Mouse (Mus musculus) adrenal gland, postnatal 36 days (tissue): Measurements from ENCODE around the gene Mfsd9. TPM values are rescaled to one million over a fixed set of nuclear protein-coding genes. Genes with fewer than 3 reads are reported as not detected.

ENCODE experiments used
- DNase-seq, 2 experiments: peaks; one replicate each; pipeline ENCODE4 v3.0.0; 2021; ENCODE audit warnings: mixed read lengths in 1 of 2
- long read RNA-seq, 2 experiments: library from polyadenylated mRNA; stranded (forward); transcript quantifications; one replicate each; pipeline ENCODE4 v2.0.0; 2021; ENCODE audit warnings: borderline sequencing depth in 2 of 2
- total RNA-seq, 2 experiments: library from RNA; stranded (reverse); gene quantifications; 2 replicates each; pipeline ENCODE4 v1.2.3; 2021

The Mfsd9 gene
- 1 to 10 TPM; 1.8 to 3.9 TPM for total RNA-seq
- long read RNA-seq, experiment 1, partial matches to known transcripts: 0 of 3 reads
- long read RNA-seq, experiment 1, other reads (novel, unspliced or antisense): 0 of 3 reads
- long read RNA-seq, experiment 2, partial matches to known transcripts: 0 of 3 reads
- long read RNA-seq, experiment 2, other reads (novel, unspliced or antisense): 0 of 3 reads

- DNase-seq: peak; percentile 93 to 95
These were observed at the start of gene Mfsd9 for GRCm38 (mm10) chr1:40790324-40791141. Mfsd9 (minus strand) TSS chr1:40790687.

- no peak for DNase-seq
These were observed 45.0 kb upstream of the Mfsd9 start for GRCm38 (mm10) chr1:40835468-40835867.

GRCm38 (mm10) chr1:40830712-40831507 is 40.4 kb upstream of the Mfsd9 start:
- no peak for DNase-seq

GRCm38 (mm10) chr1:40829213-40829914 is 38.9 kb upstream of the Mfsd9 start:
- DNase-seq: peak in 1 of 2 experiments; percentile 32

GRCm38 (mm10) chr1:40825826-40826225 is 35.3 kb upstream of the Mfsd9 start:
- peak; percentile 44 to 56 for DNase-seq

- DNase-seq: no peak
These were observed 34.4 kb upstream of the Mfsd9 start for GRCm38 (mm10) chr1:40824936-40825335.

GRCm38 (mm10) chr1:40824517-40824916 is 34.0 kb upstream of the Mfsd9 start:
- DNase-seq: no peak

- no peak for DNase-seq
These were observed 24.8 kb upstream of the Mfsd9 start for GRCm38 (mm10) chr1:40815071-40815845.

GRCm38 (mm10) chr1:40808643-40809042 is 18.2 kb upstream of the Mfsd9 start:
- no peak for DNase-seq

GRCm38 (mm10) chr1:40805891-40806290 is 15.4 kb upstream of the Mfsd9 start:
- DNase-seq: no peak

GRCm38 (mm10) chr1:40805351-40805750 is 14.9 kb upstream of the Mfsd9 start, which contains the start of gene Tmem182:
Tmem182 (plus strand) TSS chr1:40805601.
- peak; percentile 23 to 58 for DNase-seq

GRCm38 (mm10) chr1:40804118-40804517 is 13.6 kb upstream of the Mfsd9 start:
- no peak for DNase-seq

GRCm38 (mm10) chr1:40802759-40803158 is 12.3 kb upstream of the Mfsd9 start:
- peak; percentile 39 to 68 for DNase-seq

- DNase-seq: no peak
These were observed 10.4 kb upstream of the Mfsd9 start for GRCm38 (mm10) chr1:40800908-40801307.

- no peak for DNase-seq
These were observed 8.6 kb upstream of the Mfsd9 start for GRCm38 (mm10) chr1:40799121-40799520.

- DNase-seq: peak; percentile 67 to 78
These were observed 6.9 kb upstream of the Mfsd9 start for GRCm38 (mm10) chr1:40797348-40797747.

- no peak for DNase-seq
These were observed 5.0 kb upstream of the Mfsd9 start for GRCm38 (mm10) chr1:40795508-40795907.

GRCm38 (mm10) chr1:40789666-40790233 is 737 bp downstream of the Mfsd9 start:
- DNase-seq: no peak

GRCm38 (mm10) chr1:40788956-40789355 is 1.5 kb downstream of the Mfsd9 start:
- no peak for DNase-seq

- no peak for DNase-seq
These were observed 4.5 kb downstream of the Mfsd9 start for GRCm38 (mm10) chr1:40785876-40786445.
